Mouse (Mus musculus) stomach, embryonic 14.5 days (tissue): ENCODE data around the gene Hmgn3. TPM values are rescaled to one million over a fixed set of nuclear protein-coding genes. Genes with fewer than 3 reads are reported as not detected.

Experiments used
- ATAC-seq: fragments of 200-750 bp; cut with Nextera tagmentation; 2 replicates; pipeline ENCODE4 v1.8.0; 2017; ENCODE audit warnings: low read depth, moderate TSS enrichment; ENCODE audit not compliant: insufficient number of reproducible peaks, insufficient read depth, low FRiP score
- H3K27ac ChIP-seq: fragments of 300-500 bp; sonication (generic); 2 replicates; pipeline ENCODE4 v1.5.1; 2014; ENCODE audit warnings: mild to moderate bottlenecking, low read length, moderate library complexity, mixed read lengths
- H3K27me3 ChIP-seq: fragments of 300-500 bp; sonication (generic); 2 replicates; pipeline ENCODE4 v1.6.1; 2014; ENCODE audit warnings: low read length, control low read depth, mixed read lengths; ENCODE audit not compliant: control insufficient read depth, insufficient read depth
- H3K36me3 ChIP-seq: fragments of 300-500 bp; sonication (generic); 2 replicates; pipeline ENCODE4 v1.6.1; 2014; ENCODE audit warnings: mild to moderate bottlenecking, control low read depth, low read length, moderate library complexity, mixed read lengths; ENCODE audit not compliant: control insufficient read depth, insufficient read depth
- H3K4me1 ChIP-seq: fragments of 300-500 bp; sonication (generic); 2 replicates; pipeline ENCODE4 v1.6.1; 2014; ENCODE audit warnings: low read length, control low read depth, mixed read lengths; ENCODE audit not compliant: control insufficient read depth, insufficient read depth
- H3K4me2 ChIP-seq: fragments of 300-500 bp; sonication (generic); replicated peaks from 2 replicates; pipeline ENCODE4 v1.6.1; 2014; ENCODE audit warnings: low read depth, low read length, control low read depth
- H3K4me3 ChIP-seq: fragments of 300-500 bp; sonication (generic); 2 replicates; pipeline ENCODE4 v1.5.1; 2014; ENCODE audit warnings: low read depth, low read length, control low read depth
- H3K9ac ChIP-seq: fragments of 300-500 bp; sonication (generic); replicated peaks from 2 replicates; pipeline ENCODE4 v1.6.1; 2014; ENCODE audit warnings: low read depth, mild to moderate bottlenecking, control low read depth, low read length, moderate library complexity, mixed read lengths
- H3K9me3 ChIP-seq: fragments of 300-500 bp; sonication (generic); 2 replicates; pipeline ENCODE4 v1.6.1; 2016; ENCODE audit warnings: low read depth, low read length, control low read depth; ENCODE audit not compliant: control insufficient read depth
- WGBS: fragments of 180-500 bp; shearing (Covaris S2); extraction: QIAGEN DNeasy Blood & Tissue Kit; methylation state at CpG from one replicate; pipeline ENCODE4 v1.1.7; 2014; 5-methylcytosine and 5-hydroxymethylcytosine counted together
- polyA plus RNA-seq: library from polyadenylated mRNA; unstranded; fragments of >200 nt; fragmentation: Nextera tagmentation; extraction: Ambion mirVana; gene quantifications from 2 replicates; pipeline ENCODE4 v1.2.1, GENCODE M21; 2014

The Hmgn3 gene
- polyA plus RNA-seq, 1 experiment from 2014 or later = 125 TPM

DNA sequence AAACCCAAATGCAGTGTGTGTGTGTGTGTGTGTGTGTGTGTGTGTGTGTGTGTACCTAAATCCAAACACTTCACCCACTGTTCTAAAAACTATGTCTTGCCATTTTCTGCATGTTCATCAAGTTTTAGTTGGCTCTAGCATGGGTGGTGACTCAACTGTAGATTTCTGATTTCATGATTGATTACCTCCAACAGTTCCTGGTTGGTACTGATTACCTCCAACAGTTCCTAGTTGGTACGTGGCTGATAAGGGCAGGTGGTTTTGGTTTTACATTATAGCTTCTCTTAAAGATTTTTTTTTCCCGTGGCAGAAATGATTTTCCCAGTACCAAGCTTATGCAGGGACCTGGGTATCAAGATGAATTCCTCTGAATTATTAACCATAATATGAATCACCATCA lies 27.3 kb downstream of the Hmgn3 start:
- Histone ChIP-seq H3K4me3 (no peak overlapping the region), H3K9ac (no peak overlapping the region), H3K27ac (no peak overlapping the region), H3K9me3 (no peaks in the 10 kb centered on the region), H3K4me1 (no peaks in the 10 kb centered on the region), H3K27me3 (no peaks in the 10 kb centered on the region), H3K36me3 (no peaks in the 10 kb centered on the region), H3K4me2 (no peak overlapping the region)
- ATAC-seq = no peak
- 72% methylated on average over 2 of the region's 2 CpGs for WGBS

DNA sequence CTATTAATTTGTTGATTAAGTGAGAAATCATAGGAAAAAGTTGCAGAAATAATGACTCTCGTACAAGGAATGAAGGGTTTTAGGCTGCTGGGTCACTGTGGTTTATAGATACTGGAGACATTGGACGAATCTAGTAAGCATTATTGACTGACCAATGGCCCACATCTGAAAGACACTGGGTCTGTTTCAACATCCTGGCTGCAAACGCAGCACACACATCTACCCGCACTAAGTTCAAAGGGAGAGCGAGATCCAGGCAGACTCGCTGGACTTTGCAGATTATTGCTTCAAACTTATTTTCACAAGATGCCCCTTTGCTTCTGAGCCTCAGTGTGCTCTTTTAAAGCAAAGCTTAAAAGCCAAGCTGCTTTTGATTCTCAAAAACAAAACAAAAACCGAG lies 29.0 kb downstream of the Hmgn3 start:
- Histone ChIP-seq H3K9me3 (no peaks in the 10 kb centered on the region), H3K27ac (no peak overlapping the region), H3K36me3 (no peaks in the 10 kb centered on the region), H3K4me1 (no peaks in the 10 kb centered on the region), H3K9ac (no peak overlapping the region), H3K4me3 (no peak overlapping the region), H3K27me3 (no peaks in the 10 kb centered on the region), H3K4me2 (no peak overlapping the region)
- 87% methylated on average over 7 of the region's 7 CpGs for WGBS
- no peak for ATAC-seq

DNA sequence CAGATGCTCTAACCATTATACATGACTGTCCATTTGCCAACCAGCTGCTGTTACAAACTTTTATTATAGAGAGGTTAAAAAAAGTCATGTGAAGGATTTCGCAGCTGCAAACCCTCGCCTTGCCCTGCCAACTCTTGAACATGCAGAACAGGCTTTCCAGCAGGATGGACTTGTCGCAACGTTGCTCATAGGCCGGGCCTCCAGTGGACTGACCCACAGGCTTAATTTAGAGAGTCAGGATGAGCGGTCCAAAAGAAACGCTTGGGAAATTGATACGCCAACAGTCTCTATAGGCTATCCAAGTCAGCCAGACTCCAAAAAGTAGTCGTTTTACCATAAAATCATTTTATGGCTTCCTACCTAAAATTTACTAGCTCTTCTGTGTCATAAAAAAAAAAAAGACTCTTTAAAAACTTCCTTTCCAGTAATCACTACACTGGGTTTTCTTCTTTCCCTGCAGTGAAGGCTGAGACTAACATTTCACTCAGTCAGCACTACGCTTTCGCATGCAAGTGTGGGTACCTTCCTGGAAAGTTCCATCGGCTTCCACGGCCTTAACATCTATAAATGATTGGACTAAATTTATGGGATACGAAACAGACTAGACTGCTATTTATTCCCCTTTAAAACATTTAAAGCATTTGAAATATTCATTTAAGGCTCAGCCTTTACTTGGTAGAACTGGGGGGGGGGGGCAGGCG lies 29.6 kb downstream of the Hmgn3 start:
- Histone ChIP-seq H3K4me3 (no peak overlapping the region), H3K9ac (no peak overlapping the region), H3K4me1 (no peaks in the 10 kb centered on the region), H3K27ac (no peak overlapping the region), H3K36me3 (no peaks in the 10 kb centered on the region), H3K4me2 (no peak overlapping the region), H3K9me3 (no peaks in the 10 kb centered on the region), H3K27me3 (no peaks in the 10 kb centered on the region)
- ATAC-seq = no peak
- 94% methylated on average over 15 of the region's 15 CpGs for WGBS

DNA sequence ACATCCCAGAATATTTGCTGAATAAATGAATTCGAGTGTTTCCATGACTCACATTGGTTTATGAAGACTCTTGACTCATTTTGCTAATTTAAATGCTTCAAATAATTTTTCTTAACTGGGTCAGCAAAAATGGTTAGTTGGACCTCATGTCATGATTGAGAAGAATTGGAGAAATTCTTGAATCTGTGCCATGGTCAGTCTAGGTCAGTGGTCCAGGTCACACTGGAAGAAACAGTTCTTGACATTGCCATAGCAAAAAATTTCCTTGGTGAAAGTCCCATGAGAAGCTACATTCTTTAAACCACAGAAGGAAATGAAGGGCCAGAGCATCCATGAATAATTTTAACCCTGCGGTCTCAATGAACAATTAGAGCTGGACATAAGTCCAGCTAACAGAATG lies 30.8 kb downstream of the Hmgn3 start:
- Histone ChIP-seq H3K27me3 (no peaks in the 10 kb centered on the region), H3K36me3 (no peaks in the 10 kb centered on the region; the same call in 1 of the 2 replicates), H3K4me2 (no peak overlapping the region), H3K4me1 (no peaks in the 10 kb centered on the region), H3K9ac (no peak overlapping the region), H3K4me3 (no peak overlapping the region), H3K27ac (no peak overlapping the region), H3K9me3 (no peaks in the 10 kb centered on the region)
- WGBS = 88% methylated on average over 2 of the region's 2 CpGs
- no peak for ATAC-seq

DNA sequence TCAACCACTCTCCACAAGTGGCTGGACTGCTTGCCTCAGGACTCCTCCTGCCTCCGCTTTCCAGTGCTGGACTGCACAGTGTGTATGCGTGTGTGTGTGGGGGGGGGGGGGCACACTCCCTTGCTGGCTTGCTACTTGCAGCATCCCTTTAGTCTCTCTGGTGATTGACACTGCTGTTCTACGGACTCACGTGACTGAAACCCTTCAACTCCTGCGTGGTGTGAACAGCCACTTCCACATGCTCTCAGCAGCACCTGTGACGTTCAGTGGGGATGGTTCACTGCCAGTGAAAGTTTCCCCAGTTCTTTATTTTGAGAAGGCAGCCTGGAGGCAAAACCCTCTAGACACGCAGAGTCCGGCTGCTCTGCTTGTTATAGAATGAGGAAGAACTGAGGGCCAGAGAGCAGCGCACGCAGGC lies 32.7 kb downstream of the Hmgn3 start:
- no peaks in the 10 kb centered on the region for H3K9me3 ChIP-seq

DNA sequence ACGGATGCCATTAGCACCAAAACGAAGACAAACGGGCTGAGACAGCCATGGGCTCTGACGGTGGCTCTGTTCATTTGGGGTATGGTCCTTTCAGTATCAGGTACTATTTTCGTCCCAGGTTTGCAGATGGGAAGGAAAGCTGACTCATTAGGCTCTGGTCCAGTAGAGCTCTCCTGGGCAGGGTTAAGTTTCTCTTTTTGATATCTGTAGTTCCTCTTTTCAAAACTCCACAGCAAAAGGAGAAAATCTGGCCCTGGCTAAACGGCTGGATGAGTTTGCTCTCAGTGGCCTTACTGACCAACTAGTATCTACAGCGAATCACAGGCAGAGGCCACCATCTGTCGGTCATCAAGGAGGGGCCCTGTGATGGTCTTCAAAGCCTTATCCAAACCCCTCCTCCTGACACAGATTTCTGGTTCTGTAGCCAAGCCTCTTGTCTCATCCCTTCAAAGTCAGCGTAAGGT lies 34.1 kb downstream of the Hmgn3 start:
- Histone ChIP-seq H3K27ac (no peak overlapping the region), H3K4me2 (no peak overlapping the region), H3K4me3 (no peak overlapping the region), H3K27me3 (no peaks in the 10 kb centered on the region), H3K4me1 (no peaks in the 10 kb centered on the region), H3K9ac (no peak overlapping the region), H3K9me3 (no peaks in the 10 kb centered on the region), H3K36me3 (no peaks in the 10 kb centered on the region; the same call in 1 of the 2 replicates)
- no peak for ATAC-seq
- WGBS = 70% methylated on average over 9 of the region's 9 CpGs

More for the DNA sequence above, 32.7 kb downstream of the Hmgn3 start:
- no peak overlapping the region for H3K4me3 ChIP-seq
- no peak for ATAC-seq
- H3K9ac ChIP-seq = no peak overlapping the region
- no peaks in the 10 kb centered on the region; the same call in 1 of the 2 replicates for H3K36me3 ChIP-seq
- WGBS = 85% methylated on average over 9 of the region's 10 CpGs
- no peak overlapping the region for H3K4me2 ChIP-seq
- H3K4me1 ChIP-seq = no peaks in the 10 kb centered on the region
- no peaks in the 10 kb centered on the region for H3K27me3 ChIP-seq
- no peak overlapping the region for H3K27ac ChIP-seq

DNA sequence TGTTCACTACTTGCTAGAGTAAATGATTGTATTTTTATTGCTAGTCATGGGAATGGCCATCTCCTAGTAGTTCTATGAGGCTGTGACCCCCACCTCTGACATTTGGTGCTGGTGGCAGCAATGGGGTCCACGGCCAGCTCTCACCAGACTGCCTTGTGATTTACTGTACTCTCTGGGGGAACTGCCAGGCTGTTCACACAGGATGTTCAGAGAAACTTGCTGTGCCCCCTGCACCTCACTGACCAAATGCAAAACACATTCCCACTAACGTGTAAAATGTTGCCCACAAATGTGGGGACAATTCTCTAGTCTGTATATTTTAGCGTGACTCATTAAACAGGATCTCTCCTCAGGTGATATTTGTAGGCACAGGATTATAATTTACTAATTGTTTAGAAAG lies 34.7 kb downstream of the Hmgn3 start:
- H3K4me1 ChIP-seq = no peaks in the 10 kb centered on the region
- no peak overlapping the region for H3K9ac ChIP-seq
- no peaks in the 10 kb centered on the region for H3K27me3 ChIP-seq
- H3K27ac ChIP-seq = no peak overlapping the region
- no peak overlapping the region for H3K4me3 ChIP-seq
- H3K9me3 ChIP-seq = no peaks in the 10 kb centered on the region
- 82% methylated on average over 3 of the region's 3 CpGs for WGBS
- ATAC-seq = no peak
- no peak overlapping the region for H3K4me2 ChIP-seq
- no peaks in the 10 kb centered on the region; the same call in 1 of the 2 replicates for H3K36me3 ChIP-seq

DNA sequence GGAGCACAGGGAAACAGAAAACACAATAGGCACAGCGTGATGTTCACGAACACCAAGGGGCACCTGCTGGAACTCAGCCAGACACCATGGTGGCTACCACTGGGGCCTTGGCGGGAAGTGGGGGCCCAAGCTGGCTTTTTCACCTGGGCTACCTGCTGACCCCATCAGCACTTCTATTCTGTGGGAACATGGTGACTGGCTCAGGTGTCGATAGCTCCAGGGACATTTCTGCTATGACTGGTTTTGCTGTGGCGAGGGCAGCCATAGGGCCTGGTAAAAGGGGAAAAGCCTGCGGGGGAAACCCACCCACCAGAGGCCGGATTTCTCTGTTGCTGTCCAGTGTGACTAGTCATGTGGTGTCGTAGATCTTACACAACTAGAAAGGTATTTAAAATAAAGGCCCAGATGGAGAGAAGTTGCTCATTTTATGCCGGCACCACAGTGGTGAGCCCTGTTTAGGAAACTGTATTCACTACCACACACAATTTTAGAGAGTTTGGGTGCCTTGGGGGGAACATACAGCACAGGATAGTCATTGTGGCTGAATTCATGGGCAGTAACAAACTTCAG lies 35.3 kb downstream of the Hmgn3 start:
- no peak overlapping the region for H3K9ac ChIP-seq
- H3K4me1 ChIP-seq = no peaks in the 10 kb centered on the region
- ATAC-seq = no peak
- H3K36me3 ChIP-seq = no peaks in the 10 kb centered on the region; the same call in 1 of the 2 replicates
- no peak overlapping the region for H3K4me2 ChIP-seq
- H3K9me3 ChIP-seq = no peaks in the 10 kb centered on the region
- H3K27ac ChIP-seq = no peak overlapping the region
- no peak overlapping the region for H3K4me3 ChIP-seq
- 89% methylated on average over 9 of the region's 9 CpGs for WGBS
- no peaks in the 10 kb centered on the region for H3K27me3 ChIP-seq
